12 mouse cellular contexts compared by ENCODE assay signal in genomic region chr15:79151881-79152280, GRCm38 (mm10). TPM values are rescaled to one million over a fixed set of nuclear protein-coding genes. Genes with fewer than 3 reads are reported as not detected.
DNase-seq lines count a peak whose midpoint lies in the region; ATAC-seq and TF ChIP-seq lines count a peak whose summit lies in the region.
"Had no signal": no experiment of that assay in that cellular context is flagged by ENCODE, and none has a peak within 500 bp of the region (broad histone marks: within the 10 kb centered on the region; RNA-seq: fewer than 3 reads in every experiment).

No protein-coding gene starts in this region.

- H3K27me3 ChIP-seq in forebrain, embryonic 15.5 days = no peaks in the 10 kb centered on the region
- H3K27me3 ChIP-seq in limb, embryonic 14.5 days (ENCODE audit: control insufficient read depth, insufficient read depth, low read length) = no peaks in the 10 kb centered on the region
- 0 out of 2 replicates have a peak, but pooled peaks cover 4% of the 10 kb centered on the region for H3K27me3 ChIP-seq in liver, embryonic 11.5 days (replicated peaks; ENCODE audit: control insufficient read depth, insufficient read depth, low read length)

- DNase-seq in right cerebral cortex, postnatal 10 days (ENCODE audit: low spot score in 2 of 2) = peak; percentile 72 to 74
- DNase-seq in right cerebral cortex, postnatal 36 days (ENCODE audit: low spot score in 2 of 2) = no peak
- DNase-seq in limb, embryonic 14.5 days (ENCODE audit: low spot score) = no peak
- no peak for DNase-seq in frontal cortex, adult 2 months (ENCODE audit: extremely low spot score in 1 of 2, low spot score in 1 of 2)
- no peak for DNase-seq in liver, embryonic 11.5 days (ENCODE audit: low spot score)
- DNase-seq in gastrocnemius, adult 18-20 months (ENCODE audit: low spot score) = no peak
- DNase-seq: cerebellum, adult 9-10 months; gastrocnemius, postnatal 36 days; right cerebral cortex, postnatal 25 days; thymus, postnatal 14 days had no signal

- ATAC-seq in forebrain, embryonic 15.5 days (replicated peaks) = peak; percentile 20; the same call in 1 of the 2 replicates
- ATAC-seq in limb, embryonic 14.5 days (ENCODE audit: low FRiP score, low read depth) = no peak
- ATAC-seq in liver, embryonic 11.5 days (replicated peaks; ENCODE audit: low FRiP score) = no peak

- H3K9me3 ChIP-seq in forebrain, embryonic 15.5 days = no peaks in the 10 kb centered on the region
- no peaks in the 10 kb centered on the region for H3K9me3 ChIP-seq in limb, embryonic 14.5 days (ENCODE audit: control insufficient read depth, low read length)
- H3K9me3 ChIP-seq in liver, embryonic 11.5 days (ENCODE audit: control insufficient read depth, low read length) = no peaks in the 10 kb centered on the region

- no peak for TF ChIP-seq POLR2A in limb, embryonic 14.5 days (IDR thresholded peaks at IDR 0.05; ENCODE audit: borderline replicate concordance, extremely low read depth, insufficient read depth, insufficient read length)

- H3K4me3 ChIP-seq in forebrain, embryonic 15.5 days = no peak overlapping the region
- H3K4me3 ChIP-seq in limb, embryonic 14.5 days (replicated peaks; ENCODE audit: low read length) = no peak overlapping the region
- no peak overlapping the region for H3K4me3 ChIP-seq in liver, embryonic 11.5 days (ENCODE audit: low read depth, low read length)

- peaks cover 13% of the 10 kb centered on the region for H3K4me1 ChIP-seq in forebrain, embryonic 15.5 days
- H3K4me1 ChIP-seq in limb, embryonic 14.5 days (ENCODE audit: control insufficient read depth, insufficient read depth, low read length) = no peaks in the 10 kb centered on the region
- peaks cover 4% of the 10 kb centered on the region; the same call in 1 of the 2 replicates for H3K4me1 ChIP-seq in liver, embryonic 11.5 days (replicated peaks; ENCODE audit: control insufficient read depth, insufficient read depth, low read length)

- H3K36me3 ChIP-seq in forebrain, embryonic 15.5 days = peaks cover 23% of the 10 kb centered on the region
- peaks cover 57% of the 10 kb centered on the region for H3K36me3 ChIP-seq in limb, embryonic 14.5 days (ENCODE audit: control insufficient read depth, insufficient read depth, low read length)
- peaks cover 35% of the 10 kb centered on the region for H3K36me3 ChIP-seq in liver, embryonic 11.5 days (ENCODE audit: control insufficient read depth, insufficient read depth, low read length)

- H3K4me2 ChIP-seq in forebrain, embryonic 15.5 days (replicated peaks) = no peak overlapping the region
- H3K4me2 ChIP-seq in limb, embryonic 14.5 days (replicated peaks; ENCODE audit: low read depth, low read length, severe bottlenecking) = no peak overlapping the region
- no peak overlapping the region for H3K4me2 ChIP-seq in liver, embryonic 11.5 days

- WGBS in forebrain, embryonic 15.5 days = 18% methylated on average over 8 of the region's 8 CpGs
- WGBS in limb, embryonic 14.5 days = 71% methylated on average over 8 of the region's 8 CpGs
- WGBS in liver, embryonic 11.5 days = 86% methylated on average over 8 of the region's 8 CpGs

- H3K27ac ChIP-seq in forebrain, embryonic 15.5 days (replicated peaks) = peak overlapping the region; percentile 72
- peak overlapping the region; percentile 65 for H3K27ac ChIP-seq in limb, embryonic 14.5 days (replicated peaks; ENCODE audit: low read depth, low read length)
- no peak overlapping the region for H3K27ac ChIP-seq in liver, embryonic 11.5 days (ENCODE audit: low read depth, low read length)

- no peak overlapping the region for H3K9ac ChIP-seq in forebrain, embryonic 15.5 days (replicated peaks)
- no peak overlapping the region for H3K9ac ChIP-seq in limb, embryonic 14.5 days (ENCODE audit: low read depth, low read length, severe bottlenecking)
- no peak overlapping the region for H3K9ac ChIP-seq in liver, embryonic 11.5 days (ENCODE audit: low read depth, low read length)

RNA-seq across cellular contexts. Expression of gene 1700088E04Rik, which starts 10.8 kb away (rescaled TPM):
- 11.9 and 16.8 TPM in 2 replicates for polyA plus RNA-seq in forebrain, embryonic 15.5 days (2015; fragmentation: Nextera tagmentation; extraction: Ambion mirVana)
- polyA plus RNA-seq in limb, embryonic 14.5 days (2012; rRNA removed) = 3.8 and 4.7 TPM in 2 replicates
- polyA plus RNA-seq in limb, embryonic 14.5 days (2014; fragmentation: Nextera tagmentation; extraction: Ambion mirVana) = 6.1 and 7.1 TPM in 2 replicates
- polyA plus RNA-seq in frontal cortex, adult 2 months (2012; rRNA removed) = 15.0 and 18.6 TPM in 2 replicates
- polyA plus RNA-seq in liver, embryonic 11.5 days (2014; fragmentation: Nextera tagmentation; extraction: Ambion mirVana) = 1.8 and 2.2 TPM in 2 replicates
- 1 to 10 TPM; 1.1 to 1.2 TPM for total RNA-seq in gastrocnemius, adult 18-20 months (2021)
- total RNA-seq: megakaryocyte, adult 5-6 weeks had no signal

RNA-seq across cellular contexts. Expression of gene Polr2f, which starts 11.1 kb away (rescaled TPM):
- 293 and 308 TPM in 2 replicates for polyA plus RNA-seq in forebrain, embryonic 15.5 days (2015; fragmentation: Nextera tagmentation; extraction: Ambion mirVana)
- polyA plus RNA-seq in limb, embryonic 14.5 days (2012; rRNA removed) = 116 and 192 TPM in 2 replicates
- 326 and 334 TPM in 2 replicates for polyA plus RNA-seq in limb, embryonic 14.5 days (2014; fragmentation: Nextera tagmentation; extraction: Ambion mirVana)
- polyA plus RNA-seq in frontal cortex, adult 2 months (2012; rRNA removed) = 159 and 176 TPM in 2 replicates
- polyA plus RNA-seq in liver, embryonic 11.5 days (2014; fragmentation: Nextera tagmentation; extraction: Ambion mirVana) = 432 and 463 TPM in 2 replicates
- total RNA-seq in gastrocnemius, adult 18-20 months (2021) = 10 to 100 TPM; 69.3 to 76.8 TPM

RNA-seq across cellular contexts. Expression of gene Sox10, which starts 13.2 kb away (rescaled TPM):
- 1.7 and 1.9 TPM in 2 replicates for polyA plus RNA-seq in forebrain, embryonic 15.5 days (2015; fragmentation: Nextera tagmentation; extraction: Ambion mirVana)
- 20.3 and 26.9 TPM in 2 replicates for polyA plus RNA-seq in limb, embryonic 14.5 days (2012; rRNA removed)
- polyA plus RNA-seq in limb, embryonic 14.5 days (2014; fragmentation: Nextera tagmentation; extraction: Ambion mirVana) = 7.8 and 9.0 TPM in 2 replicates
- 55.2 and 61.4 TPM in 2 replicates for polyA plus RNA-seq in frontal cortex, adult 2 months (2012; rRNA removed)
- polyA plus RNA-seq in liver, embryonic 11.5 days (2014; fragmentation: Nextera tagmentation; extraction: Ambion mirVana) = 0.81 and 0.84 TPM in 2 replicates
- total RNA-seq in gastrocnemius, adult 18-20 months (2021) = 1 to 10 TPM; 1.0 to 1.3 TPM
- total RNA-seq: megakaryocyte, adult 5-6 weeks had no signal

RNA-seq across cellular contexts. Expression of gene Micall1, which starts 43.2 kb away (rescaled TPM):
- polyA plus RNA-seq in forebrain, embryonic 15.5 days (2015; fragmentation: Nextera tagmentation; extraction: Ambion mirVana) = 8.0 and 9.7 TPM in 2 replicates
- polyA plus RNA-seq in limb, embryonic 14.5 days (2012; rRNA removed) = 31.0 and 35.4 TPM in 2 replicates
- polyA plus RNA-seq in limb, embryonic 14.5 days (2014; fragmentation: Nextera tagmentation; extraction: Ambion mirVana) = 12.8 and 14.8 TPM in 2 replicates
- 22.2 and 23.8 TPM in 2 replicates for polyA plus RNA-seq in frontal cortex, adult 2 months (2012; rRNA removed)
- polyA plus RNA-seq in liver, embryonic 11.5 days (2014; fragmentation: Nextera tagmentation; extraction: Ambion mirVana) = 4.1 and 5.7 TPM in 2 replicates
- total RNA-seq in gastrocnemius, adult 18-20 months (2021) = 10 to 100 TPM; 10.3 to 10.8 TPM

Comparison
In these comparisons a context has a peak if more than half of its experiments do, and no peak if none do; other contexts are left out.
1. DNase-seq: peak in right cerebral cortex, postnatal 10 days (2 of 2); none in right cerebral cortex, postnatal 36 days (0 of 2), limb, embryonic 14.5 days (single experiment), frontal cortex, adult 2 months (0 of 2), liver, embryonic 11.5 days (single experiment) and gastrocnemius, adult 18-20 months (single experiment).